Mouse (Mus musculus) thymus, postnatal 10 days (tissue): ENCODE data around the gene Dkkl1.
A peak's percentile ranks its signal among the peaks of the same experiment; 100 is the strongest.

Source experiments
- DNase-seq, 2 experiments: peaks; one replicate each; pipeline ENCODE4 v3.0.0; 2021; ENCODE audit warnings: low spot score in 2 of 2

The Dkkl1 gene

DNA sequence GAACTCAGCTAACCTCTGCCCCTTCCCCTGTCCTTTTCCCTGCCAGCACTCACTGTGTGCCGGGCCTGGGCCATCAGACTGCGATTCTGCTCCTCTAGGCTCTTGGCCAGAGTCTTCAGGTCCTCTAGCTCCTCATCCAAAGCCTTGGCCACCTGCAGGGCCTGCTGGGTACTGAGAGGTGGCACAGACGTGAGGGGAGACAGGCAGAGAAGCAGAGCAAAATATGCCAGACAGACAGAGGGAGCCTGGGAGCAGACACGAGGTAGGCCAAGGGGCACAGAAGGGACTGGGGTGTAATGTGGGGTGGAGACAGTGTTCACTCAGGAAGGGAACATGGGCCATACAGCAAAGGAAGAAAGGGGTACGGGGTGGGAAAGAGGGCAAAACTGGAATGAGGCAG, 18.5 kb downstream of the Dkkl1 start:
- DNase-seq: no peak

DNA sequence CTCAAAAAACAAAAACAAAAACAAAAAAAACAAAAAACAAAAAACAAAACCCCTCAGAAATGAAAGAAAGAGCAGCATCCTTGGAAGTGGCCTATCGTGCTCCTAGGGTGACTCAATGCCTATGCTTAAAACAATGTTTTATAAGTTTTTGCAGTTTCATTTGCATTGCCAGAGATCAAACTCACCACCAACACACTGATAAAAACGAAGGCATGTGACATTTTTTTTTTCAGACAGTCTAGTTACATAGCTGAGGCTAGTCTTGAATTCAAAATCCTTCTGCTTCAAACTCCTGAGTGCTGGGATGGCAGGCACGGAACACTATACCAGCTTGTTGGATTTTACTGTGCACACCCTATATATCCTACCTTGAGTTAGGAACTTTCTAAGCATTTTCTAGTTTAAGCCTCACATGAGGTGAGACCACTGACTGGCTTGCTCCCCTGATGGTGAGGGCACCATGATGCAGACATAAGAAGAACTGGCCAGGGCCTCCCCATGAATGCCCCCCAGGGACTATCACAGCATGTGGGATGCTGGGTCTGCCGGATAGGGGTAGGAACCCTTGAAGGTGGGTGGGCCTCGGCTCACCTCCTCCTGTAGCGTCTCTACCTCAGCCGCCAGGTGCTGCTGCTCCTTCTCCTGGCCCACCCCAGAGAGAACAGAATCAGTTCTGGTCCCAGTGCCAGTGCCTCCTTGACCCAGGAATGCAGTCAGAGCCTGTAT, 19.2 kb downstream of the Dkkl1 start:
- DNase-seq: no peak

DNA sequence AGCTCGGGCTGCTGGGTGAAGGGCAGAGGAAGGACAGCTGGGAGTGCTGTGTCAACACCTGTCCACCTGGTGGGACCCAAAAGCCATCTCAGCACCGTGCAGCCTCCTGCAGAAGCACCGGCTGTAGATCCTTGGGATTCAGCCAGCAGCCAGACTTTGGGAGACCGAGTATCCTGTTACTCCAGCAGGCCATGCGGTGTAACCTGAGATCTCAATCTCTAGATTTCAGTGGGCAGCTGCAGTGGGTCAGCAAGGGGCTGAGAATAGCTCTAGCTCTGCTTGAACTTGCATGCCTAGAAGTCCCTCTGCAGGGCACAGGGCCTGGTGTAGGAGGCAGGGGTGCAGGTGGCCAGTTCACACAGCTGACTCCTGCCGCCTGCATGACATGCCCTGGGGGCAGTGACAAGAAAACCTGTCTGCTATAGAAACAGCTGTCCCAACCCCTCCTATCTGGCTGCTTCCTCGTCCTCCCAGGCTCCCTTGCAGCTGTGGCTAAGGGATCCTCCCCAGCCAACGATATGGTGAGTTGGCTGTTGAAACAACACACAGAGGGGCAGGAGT, 20.1 kb downstream of the Dkkl1 start:
- DNase-seq: no peak

DNA sequence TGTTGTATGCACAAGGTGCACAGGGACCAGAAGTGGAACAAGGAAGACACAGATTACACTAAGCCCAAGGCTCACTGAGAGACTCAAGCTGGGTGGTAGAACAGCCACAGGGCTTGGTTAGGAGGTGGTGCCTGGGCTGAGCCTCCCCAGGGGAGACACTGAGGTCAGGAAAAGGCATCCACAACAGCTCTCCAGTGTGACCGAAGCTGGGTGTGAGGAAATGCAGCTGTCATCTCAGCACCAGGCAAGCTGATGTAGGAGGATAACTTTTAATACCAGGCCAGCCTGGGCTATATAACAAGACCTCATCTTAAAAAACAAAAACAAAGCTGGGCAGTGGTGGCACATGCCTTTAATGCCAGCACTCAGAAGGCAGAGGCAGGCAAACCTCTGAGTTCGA, 20.8 kb downstream of the Dkkl1 start:
- no peak for DNase-seq

DNA sequence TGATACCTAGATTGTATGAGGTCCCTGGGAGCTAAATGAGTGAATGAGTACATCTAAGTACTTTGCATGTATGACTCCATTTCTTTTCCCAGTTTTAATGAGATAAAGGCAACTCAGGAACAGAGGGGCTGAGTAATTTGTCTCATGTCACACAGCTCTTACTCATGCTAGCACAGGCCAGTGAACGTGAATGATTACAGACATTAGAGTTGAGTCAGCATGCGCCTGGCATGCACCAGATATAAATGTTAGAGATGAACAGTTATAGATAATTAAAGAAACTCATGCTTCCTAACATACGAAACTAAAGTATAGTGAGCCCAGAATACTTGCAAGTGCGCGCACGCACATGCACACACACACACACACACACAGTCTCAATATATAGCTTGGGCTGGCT, 21.8 kb downstream of the Dkkl1 start:
- DNase-seq: no peak

DNA sequence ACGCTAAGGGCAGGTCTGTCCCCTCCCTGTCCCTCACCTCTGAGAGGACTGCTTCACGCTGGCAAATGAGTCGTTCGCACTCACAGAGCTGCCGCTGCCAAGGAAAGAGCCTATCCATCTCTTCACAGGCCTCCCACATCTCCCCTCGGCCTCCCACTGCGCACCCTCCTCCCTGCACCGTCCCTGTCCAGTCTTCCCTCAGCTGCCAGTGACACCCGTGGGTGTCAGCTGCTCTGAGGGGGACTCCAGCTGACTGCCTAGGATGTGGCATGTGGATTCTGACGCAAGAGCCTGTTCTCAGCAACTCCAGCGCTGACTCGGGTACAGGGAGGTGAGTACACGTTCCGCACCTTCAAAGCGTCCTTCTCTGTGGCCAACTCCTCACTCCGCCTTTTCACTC, 22.3 kb downstream of the Dkkl1 start:
- no peak for DNase-seq

DNA sequence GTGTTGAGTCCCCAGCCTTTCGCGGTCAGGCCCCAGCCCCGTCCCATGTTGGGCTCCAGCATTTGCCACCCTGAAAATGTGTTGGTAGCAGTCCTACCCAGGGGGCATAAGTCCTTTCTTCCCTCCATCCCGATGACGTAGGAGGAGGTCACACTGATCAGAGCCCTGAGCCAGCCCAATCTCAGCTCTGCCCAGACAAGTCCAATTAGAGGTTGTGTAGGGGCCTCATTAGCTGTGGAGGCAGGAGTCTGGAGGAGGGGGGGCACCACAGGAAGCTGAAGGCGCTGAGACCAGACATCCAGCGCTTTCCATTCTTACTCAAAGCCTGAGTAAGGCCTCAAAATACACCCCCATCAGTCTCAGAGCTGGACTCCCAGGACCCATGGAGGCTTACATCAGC, 26.0 kb downstream of the Dkkl1 start:
- DNase-seq: no peak

DNA sequence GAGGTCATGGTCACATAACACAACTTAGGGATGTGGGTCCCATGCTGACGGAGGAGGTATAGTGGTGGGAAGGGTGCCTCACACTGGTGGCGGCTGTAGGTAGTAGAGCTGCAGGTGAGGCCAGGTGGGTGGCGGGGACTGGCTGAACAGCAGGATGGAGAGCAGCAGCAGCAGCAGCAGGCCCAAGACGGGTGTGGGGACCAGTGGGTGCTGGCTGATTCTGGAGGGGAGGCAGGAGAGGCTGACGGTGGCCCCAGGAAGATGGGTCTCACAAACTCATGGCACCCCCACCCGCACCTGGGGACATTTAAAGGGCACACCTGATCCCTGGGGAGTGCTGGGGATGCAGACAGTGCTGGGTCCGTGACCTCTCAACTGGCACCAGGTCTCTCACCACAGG, 28.3 kb downstream of the Dkkl1 start:
- DNase-seq: no peak

DNA sequence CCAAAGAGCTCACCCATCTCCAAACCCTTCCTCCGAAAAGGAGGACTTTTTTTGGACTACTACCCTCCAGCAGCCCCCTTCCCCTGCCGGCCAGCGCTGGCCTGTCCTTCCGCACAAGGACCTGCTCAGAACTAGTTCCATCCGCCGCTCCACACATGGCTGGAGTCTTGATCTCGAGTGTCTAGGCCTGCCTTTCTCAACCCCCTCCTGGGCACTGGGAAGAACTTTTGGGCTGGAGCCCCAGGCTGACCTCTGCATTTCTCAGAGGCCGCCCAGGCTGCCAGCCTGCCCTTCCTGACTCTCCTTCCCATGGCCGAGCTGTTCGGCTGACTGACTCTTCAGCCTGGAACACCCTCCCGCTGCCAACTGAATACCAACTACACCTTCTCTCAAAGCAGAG, 29.3 kb downstream of the Dkkl1 start:
- no peak for DNase-seq

DNA sequence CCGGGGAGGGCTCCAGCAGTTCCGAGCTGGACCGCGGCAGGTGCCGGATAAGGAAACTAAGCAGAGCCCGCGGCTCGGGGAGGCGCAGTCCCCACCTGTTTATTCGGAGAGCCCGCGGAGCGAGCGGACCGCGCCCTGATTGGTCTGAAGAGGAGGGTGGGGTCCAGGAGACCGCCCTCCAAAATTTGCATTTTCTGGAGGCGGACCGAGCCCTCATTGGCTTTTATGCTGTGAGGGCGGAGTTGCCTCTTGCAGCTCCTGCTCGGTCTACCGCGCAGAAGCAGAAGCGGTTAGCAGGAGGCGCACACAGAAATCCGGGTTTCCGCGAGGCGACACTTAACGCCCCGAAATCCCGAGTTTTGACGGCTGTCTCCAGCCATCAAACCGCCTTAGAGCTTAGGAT, 29.7 kb downstream of the Dkkl1 start:
- DNase-seq: peak; percentile 83 to 87

DNA sequence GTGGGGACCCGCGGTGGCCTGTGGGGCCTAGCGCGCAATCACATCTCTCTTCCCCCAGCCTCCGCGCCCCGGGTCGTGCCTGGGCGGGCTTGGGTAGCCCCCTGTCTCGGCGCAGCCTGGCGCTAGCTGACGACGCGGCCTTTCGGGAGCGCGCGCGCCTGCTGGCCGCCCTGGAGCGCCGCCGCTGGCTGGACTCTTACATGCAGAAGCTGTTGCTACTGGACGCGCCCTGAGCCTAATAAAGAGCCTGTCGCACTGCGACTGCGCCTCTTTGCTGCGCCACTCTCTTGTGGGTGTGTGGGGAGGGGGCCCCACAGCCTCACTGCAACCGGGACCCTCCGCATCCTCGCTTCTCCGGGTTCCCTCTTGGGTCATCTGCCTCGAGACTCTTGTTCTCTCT, 30.4 kb downstream of the Dkkl1 start:
- DNase-seq: no peak

DNA sequence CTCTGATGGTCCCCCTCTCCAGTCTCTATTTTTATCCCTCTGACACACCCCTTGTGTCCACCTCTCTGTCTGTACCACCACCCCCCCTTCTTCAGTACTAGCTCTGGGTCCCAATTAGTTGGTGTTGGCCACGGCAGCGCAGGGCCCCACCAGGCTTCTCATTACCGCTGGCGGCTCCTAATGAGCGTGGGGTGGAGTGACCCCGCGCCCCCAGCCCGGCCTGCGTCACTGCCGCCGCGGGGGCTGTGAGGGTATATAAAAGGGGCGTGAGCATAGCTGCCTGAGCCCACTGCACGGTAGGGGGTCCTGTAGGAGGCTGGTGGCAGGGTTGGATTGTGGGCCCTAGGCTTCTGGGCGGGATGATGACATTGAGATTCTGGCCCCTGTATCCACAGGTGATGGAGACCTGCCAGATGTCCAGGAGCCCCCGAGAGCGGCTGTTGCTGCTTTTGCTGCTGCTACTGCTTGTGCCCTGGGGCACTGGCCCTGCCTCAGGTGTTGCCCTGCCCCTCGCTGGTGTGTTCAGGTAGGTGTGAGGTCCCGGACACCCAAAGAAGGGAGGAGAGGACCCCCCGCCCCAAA, 31.0 kb downstream of the Dkkl1 start, which contains the start of gene Pth2:
Pth2 (plus strand) TSS at position 100 of the 582 bp plus-strand sequence.
- DNase-seq: no peak

DNA sequence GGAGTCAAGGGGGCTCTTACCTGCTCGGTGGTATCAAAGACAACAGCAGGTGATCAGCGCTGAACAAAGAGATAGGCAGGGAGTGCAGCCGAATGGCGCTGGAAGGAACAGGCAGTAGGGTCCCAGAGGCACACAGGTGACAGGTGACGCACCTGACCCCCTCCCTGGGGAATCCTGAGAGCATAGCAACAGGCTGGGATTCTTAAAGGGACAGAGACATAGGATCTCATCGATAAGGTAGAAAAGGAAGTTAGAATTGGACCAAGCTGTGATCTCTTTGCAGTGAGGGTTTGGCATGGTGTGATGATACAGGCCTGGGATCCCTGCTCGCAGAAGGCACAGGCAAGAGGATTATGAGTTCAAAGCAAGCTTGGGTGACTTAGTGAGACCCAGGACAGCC, 32.5 kb downstream of the Dkkl1 start, which contains the start of gene Gfy:
Gfy (minus strand) TSS at position 101 of the 400 bp plus-strand sequence.
- no peak for DNase-seq

DNA sequence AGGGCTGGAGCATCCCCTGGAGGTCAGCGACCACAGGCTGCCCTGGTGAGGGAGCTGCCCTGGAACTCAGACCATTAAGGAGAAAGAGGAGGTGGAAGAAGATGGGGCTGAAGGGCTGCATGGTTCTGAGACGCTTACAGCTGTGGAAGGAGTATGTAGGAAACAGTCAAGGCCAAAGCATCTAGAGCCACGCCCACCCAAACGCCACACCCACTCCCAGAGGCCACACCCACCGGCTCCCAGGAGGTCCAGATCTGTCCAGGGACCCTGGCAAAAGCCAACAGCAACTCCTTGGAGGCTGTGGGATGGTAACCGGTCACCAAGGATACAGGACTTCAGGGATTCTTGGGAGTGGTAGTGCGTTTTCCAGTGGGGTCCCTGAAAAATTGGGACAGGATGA, 33.4 kb downstream of the Dkkl1 start:
- no peak for DNase-seq

DNA sequence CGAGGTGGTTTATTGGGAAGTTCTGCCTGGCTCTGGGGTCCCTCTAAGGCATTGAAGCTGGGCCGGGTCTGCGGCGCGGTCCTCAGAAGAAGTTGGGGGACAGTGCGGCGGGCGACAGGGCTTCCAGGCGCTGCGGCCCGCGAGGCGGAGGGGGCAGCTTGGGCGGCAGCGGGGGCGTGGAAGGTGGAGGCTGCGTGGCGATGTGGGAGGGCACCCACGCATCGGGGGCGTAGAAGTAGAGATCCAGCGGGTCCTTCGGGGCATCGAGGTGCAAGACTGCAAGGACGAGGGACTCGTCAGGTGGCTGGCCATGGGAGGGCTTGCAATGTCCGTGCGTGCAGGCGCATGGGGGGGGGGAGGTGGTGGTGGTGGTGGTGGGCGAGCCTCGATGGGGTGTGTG, 35.6 kb downstream of the Dkkl1 start:
- DNase-seq: no peak

DNA sequence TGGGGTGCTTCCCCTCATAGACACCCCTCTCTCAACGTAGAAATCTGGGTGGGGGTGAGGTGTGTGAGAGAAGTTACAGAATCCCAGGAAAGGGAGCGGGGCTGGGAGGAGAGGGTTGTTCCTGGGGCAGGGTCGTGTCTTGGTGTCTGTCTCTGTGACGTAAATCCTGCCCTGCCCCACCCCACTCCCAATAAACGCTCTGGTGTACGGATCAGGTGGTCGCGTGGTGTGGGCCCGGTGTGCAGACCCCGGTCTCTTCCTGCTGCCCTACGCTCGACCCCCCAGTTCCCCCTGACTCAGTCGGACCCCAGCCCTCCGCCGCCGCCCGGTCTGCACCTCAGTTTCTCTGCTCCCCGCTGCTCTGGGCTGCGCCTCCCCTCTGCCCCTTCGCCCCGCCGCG, 36.0 kb downstream of the Dkkl1 start:
- no peak for DNase-seq

DNA sequence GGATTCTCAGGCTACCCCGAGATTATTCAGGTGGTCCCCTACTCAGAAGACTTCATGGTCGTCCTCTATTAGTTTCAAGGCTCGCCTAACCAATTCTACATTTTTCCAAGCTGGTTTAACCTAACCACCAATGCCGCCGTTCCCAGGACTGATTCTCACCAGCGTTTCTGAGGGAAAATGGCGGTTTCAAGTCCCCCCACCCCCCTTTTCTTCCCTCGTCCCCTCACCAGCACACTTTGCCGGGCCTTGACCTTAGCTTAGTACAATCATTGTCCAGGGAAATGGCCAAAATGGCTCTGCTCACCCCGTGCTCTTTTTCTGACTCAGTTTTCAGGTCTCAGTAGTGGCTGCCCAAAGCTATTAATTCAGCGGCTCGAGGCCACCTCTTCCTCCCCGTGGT, 36.5 kb downstream of the Dkkl1 start:
- no peak for DNase-seq

DNA sequence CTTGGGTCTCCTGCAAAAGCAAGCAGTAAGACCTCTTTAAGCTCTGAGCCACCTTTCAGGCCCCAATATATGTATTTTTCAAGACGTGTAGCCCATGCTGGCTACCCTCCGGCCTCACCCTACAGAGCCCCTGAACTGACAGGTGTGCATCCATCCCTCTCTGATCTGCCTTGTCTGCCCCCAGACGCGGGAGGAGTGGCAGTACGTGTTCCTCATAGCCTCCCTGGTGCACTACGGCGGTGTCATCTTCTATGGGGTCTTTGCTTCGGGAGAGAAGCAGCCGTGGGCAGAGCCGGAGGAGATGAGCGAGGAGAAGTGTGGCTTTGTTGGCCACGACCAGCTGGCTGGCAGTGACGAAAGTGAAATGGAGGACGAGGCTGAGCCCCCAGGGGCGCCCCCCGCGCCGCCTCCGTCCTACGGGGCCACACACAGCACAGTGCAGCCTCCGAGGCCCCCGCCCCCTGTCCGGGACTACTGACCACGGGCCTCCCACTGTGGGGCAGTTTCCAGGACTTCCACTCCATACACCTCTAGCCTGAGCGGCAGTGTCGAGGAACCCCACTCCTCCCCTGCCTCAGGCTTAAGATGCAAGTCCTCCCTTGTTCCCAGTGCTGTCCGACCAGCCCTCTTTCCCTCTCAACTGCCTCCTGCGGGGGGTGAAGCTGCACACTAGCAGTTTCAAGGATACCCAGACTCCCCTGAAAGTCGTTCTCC, 37.2 kb downstream of the Dkkl1 start:
- no peak for DNase-seq

DNA sequence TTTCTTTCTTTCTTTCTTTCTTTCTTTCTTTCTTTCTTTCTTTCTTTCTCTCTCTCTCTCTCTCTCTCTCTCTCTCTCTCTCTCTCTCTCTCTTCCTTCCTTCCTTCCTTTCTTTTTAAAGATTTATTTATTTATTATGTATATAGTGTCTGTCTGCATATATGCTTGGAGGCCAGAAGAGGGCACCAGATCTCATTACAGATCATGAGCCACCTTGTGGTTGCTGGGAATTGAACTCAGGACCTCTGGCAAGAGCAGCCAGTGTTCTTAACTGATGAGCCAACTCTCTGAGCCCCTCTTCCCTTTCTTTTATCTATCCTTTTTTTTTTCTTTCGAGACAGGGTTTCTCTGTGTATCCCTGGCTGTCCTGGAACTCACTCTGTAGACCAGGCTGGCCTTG, 38.2 kb downstream of the Dkkl1 start:
- peak in 1 of 2 experiments; percentile 30 for DNase-seq

DNA sequence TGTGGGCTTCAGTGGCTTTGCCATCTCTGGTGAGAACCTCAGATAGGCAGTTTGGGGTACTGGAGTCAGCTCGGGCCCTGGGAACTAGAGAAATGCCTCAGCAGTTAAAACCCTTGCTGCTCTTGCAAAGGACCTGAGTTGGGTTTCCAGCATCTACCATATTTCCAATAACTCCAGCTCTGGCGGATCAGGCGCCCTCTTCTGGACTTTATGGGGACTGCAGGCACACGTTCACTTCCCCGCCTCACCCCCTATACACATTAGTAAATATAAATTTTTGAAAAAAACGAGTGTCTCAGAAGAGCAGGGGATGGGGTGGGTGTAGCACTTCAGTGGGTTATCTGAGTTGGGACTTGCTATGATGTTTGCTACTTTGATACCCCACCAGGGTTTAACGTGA, 39.0 kb downstream of the Dkkl1 start:
- DNase-seq: peak in 1 of 2 experiments; percentile 54

DNA sequence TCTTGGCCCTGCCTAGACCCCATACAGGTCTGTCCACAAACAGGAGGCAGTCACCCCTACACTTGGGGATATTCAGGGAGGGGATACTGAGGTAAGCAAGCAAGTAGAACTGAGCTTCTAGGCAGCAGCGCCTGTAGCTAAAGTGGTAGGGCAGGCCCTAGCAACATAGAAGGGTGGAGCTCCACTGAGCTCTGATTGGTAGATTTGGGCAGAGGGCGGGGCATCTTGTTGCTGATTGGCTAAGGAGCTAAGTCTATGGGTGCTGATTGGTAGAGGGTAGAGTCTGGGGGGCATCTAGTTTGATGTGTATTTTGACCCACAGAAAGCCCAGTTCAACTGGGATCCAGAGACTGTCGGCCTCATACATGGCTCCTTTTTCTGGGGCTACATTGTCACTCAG, 42.5 kb downstream of the Dkkl1 start:
- no peak for DNase-seq

DNA sequence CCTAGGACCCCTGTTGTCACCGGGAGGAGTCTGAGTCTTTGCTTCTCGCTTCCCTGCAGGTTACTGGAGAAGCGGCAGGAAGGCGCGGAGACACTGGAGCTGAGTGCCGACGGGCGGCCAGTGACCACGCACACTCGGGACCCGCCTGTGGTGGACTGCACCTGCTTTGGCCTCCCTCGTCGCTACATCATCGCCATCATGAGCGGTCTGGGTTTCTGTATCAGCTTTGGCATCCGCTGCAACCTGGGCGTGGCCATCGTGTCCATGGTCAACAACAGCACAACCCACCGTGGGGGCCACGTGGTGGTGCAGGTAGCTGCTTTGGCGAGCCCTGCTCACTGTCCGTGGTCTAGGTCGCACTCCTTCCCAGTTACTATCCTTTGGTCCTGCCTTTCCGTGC, 43.3 kb downstream of the Dkkl1 start:
- DNase-seq: no peak
